Mouse (Mus musculus): ENCODE data around the gene Otulin.

DNA sequence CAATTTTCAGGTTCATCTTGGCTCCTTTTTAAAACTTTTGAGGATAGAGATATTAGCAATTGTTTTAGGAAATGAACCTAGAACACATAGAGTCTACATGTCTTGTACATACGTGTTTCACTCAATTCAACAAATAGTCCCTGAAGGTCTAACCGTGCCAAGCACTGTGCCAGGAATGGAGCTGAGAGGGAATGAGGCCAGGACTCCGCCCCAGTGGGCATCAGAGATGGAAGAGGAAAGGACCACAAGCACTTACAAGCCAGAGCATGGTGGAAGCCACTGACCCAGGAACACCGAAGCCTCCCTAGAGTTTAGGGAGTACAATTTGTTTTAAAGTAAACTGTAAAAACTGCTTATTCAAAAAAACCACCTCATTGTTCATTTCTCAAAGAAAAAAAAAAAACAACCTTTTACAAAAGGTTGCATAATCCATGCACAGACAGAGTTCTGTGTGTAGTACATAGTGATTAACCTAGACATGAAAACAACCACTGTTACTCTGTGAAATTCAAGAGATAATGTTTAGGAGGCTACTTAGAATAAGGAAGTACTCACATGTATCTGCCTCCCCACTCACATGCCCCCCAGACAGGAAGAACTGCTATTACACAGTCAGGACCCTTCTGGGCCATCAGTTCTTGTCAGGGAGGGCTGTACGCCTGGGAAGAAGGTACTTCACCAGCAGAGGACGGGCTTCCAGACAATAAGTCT is 9.9 kb downstream of the Otulin start:
- no peak for TF ChIP-seq CTCF (IDR thresholded peaks at IDR 0.05; ENCODE audit: borderline replicate concordance, extremely low read depth, insufficient read depth, insufficient read length)
- no peak for TF ChIP-seq POLR2A (IDR thresholded peaks at IDR 0.05; ENCODE audit: borderline replicate concordance, extremely low read depth, insufficient read depth, insufficient read length, poor library complexity, severe bottlenecking)
